Mouse (Mus musculus) brain, embryonic 14.5 days (tissue): ENCODE results near the gene Yars. TPM values are rescaled to one million over a fixed set of nuclear protein-coding genes. Genes with fewer than 3 reads are reported as not detected.

Experiments used
- DNase-seq: peaks from one replicate; pipeline ENCODE4 v3.0.0-alpha.2; 2011; ENCODE audit warnings: low read depth
- CTCF ChIP-seq: fragments of 200-500 bp; IDR thresholded peaks from 2 replicates; pipeline ENCODE4 v1.5.1; 2012; ENCODE audit warnings: inconsistent platforms, mild to moderate bottlenecking, moderate library complexity, borderline replicate concordance; ENCODE audit not compliant: insufficient read depth, insufficient read length; ENCODE audit errors: extremely low read depth
- POLR2A ChIP-seq: fragments of 200-500 bp; IDR thresholded peaks from 2 replicates; pipeline ENCODE4 v1.6.1; 2012; ENCODE audit warnings: mild to moderate bottlenecking, inconsistent platforms, borderline replicate concordance; ENCODE audit not compliant: poor library complexity, insufficient read depth, insufficient read length, severe bottlenecking; ENCODE audit errors: extremely low read depth
- polyA plus RNA-seq: library from polyadenylated mRNA; depleted of rRNA; stranded (reverse); fragments of >200 nt; gene quantifications from 2 replicates; pipeline ENCODE4 v1.2.3, GENCODE M21; 2012

Gene Yars
- polyA plus RNA-seq, 1 experiment = 68.4 TPM

DNA sequence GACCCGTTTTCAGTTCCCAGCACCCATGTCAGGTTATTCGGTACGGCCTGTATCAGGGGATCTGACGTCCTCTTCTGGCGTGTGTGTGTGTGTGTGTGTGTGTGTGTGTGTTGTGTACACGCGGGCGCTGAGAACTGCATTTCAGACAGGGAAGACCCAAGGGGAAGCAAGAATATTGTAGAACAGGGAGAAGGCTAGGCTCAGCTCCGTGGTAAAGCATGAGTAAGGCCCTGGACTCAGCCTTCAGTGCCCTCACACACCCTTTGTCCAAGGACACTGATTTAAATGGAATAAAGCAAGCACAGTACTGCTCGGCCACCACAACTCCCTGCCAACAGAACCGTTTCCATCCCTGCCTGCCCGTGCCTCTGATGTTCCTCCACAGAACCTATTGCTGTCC is 978 bp downstream of the Yars start:
- DNase-seq = no peak
- no peak for TF ChIP-seq POLR2A
- no peak for TF ChIP-seq CTCF

GRCm38 (mm10) chr4:129191691-129192090 is 2.1 kb downstream of the Yars start:
- no peak for DNase-seq
- no peak for TF ChIP-seq CTCF
- no peak for TF ChIP-seq POLR2A

DNA sequence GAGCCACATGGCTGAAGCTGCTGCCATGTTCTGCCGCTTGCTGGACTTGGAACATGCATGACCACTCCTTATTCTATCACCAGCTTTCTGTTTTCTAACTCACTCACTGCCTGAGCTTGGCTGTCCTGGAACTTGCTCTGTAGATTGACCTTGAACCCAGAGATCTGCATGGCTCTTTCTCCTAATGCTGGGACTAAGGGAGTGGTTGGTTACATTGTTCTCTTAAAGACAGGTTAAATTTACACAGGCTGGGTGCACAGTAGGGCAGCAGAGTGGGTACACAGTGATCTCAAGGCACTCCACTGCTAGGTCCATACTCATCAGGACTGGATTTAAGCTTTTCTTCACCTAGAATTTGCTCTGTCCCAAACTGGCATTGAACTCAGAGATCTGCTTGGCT is 4.7 kb downstream of the Yars start:
- DNase-seq = no peak
- TF ChIP-seq POLR2A (no peak), CTCF (no peak)

GRCm38 (mm10) chr4:129197514-129197913 is 8.0 kb downstream of the Yars start:
- no peak for DNase-seq
- TF ChIP-seq POLR2A = no peak
- TF ChIP-seq CTCF = no peak

GRCm38 (mm10) chr4:129204655-129205054 is 15.1 kb downstream of the Yars start:
- DNase-seq = no peak
- TF ChIP-seq POLR2A (no peak), CTCF (no peak)

- DNase-seq = no peak
- no peak for TF ChIP-seq CTCF
- no peak for TF ChIP-seq POLR2A
These were observed 17.2 kb downstream of the Yars start for GRCm38 (mm10) chr4:129206792-129207191.

- TF ChIP-seq POLR2A (no peak), CTCF (peak; percentile 41; the same call in 1 of the 2 replicates)
- peak; percentile 63 for DNase-seq
These were observed 19.9 kb downstream of the Yars start for GRCm38 (mm10) chr4:129209504-129209903.

DNA sequence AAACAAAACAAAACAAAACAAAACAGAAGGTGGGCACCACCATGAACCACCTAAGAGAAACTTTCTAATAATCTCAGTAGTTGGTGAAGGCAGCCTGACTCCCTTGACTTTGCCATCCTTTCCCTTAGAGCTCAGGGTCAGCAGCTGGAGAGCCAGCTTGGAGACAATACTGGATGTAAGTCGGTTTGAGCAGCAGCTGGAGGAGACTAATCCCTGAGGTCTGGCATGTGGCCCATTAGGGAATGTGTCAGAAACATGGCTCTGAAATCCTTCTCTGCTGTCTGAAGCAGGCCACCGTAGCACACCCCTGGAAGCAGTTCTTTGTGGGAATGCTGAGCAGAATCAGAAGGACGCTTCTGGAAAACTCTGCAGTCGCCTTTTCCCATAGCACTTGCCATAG is 21.9 kb downstream of the Yars start:
- DNase-seq = peak; percentile 18
- no peak for TF ChIP-seq POLR2A
- no peak for TF ChIP-seq CTCF

DNA sequence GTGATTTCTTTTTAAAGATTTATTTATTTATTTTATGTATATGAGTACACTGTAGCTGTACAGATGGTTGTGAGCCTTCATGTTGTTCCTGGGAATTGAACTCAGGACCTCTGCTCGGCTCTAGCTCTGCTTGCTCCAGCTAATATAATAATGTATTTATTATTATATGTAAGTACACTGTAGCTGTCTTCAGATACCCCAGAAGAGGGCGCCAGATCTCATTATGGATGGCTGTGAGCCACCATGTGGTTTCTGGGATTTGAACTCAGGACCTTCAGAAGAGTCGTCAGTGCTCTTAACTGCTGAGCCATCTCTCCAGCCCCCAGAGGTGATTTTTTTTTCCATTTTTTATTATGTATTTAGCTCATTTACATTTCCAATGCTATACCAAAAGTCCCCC is 22.9 kb downstream of the Yars start:
- DNase-seq = peak; percentile 23

DNA sequence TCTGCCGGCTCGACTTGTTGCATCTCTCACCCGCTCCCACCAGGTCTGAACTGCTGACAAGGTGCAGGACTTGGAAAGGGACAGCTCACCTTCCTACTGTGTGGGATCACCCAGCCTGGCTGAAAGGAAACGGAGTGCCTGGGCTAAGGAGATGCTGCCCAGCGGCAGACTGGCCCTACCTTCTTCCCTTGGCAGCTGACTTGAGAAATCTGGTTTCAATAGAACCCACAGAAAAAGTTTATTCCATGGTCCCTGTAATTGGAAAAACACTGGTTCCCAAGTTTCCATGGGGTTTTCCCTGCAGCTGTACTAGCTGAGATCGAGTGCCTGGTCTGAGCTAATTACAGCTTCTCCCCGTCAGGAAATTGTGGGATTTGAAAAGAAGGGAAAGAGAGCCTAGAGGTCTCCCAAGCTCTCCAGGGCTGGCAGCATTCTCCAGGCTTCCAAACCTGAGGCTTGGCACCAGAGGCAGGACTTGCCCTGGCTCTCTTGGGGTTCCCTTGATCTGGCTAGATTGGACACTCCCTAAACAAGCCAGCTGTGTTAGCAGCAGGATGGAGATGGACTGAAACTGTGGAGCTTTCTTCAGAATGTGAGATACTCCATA is 29.1 kb downstream of the Yars start:
- no peak for DNase-seq
- TF ChIP-seq POLR2A (no peak), CTCF (no peak)

DNA sequence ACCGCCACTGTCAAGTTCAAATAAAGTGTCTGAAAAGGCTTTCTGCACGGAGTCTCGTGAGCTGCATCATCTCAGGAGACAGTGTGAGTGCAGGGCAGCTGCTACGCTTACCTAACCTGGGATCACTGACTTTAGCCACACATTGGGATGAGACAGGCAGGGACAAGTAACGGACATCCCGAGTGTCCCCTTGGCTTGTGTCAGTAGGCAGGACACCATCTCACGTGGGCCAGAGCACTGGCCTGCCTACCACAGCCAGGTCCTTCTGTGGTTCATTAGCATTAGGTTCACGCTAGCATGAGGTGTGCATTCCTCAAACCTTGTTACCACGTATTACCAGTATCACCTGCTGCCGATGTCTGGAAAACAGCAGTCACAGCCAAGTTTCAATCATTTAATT is 29.6 kb downstream of the Yars start:
- DNase-seq = no peak

DNA sequence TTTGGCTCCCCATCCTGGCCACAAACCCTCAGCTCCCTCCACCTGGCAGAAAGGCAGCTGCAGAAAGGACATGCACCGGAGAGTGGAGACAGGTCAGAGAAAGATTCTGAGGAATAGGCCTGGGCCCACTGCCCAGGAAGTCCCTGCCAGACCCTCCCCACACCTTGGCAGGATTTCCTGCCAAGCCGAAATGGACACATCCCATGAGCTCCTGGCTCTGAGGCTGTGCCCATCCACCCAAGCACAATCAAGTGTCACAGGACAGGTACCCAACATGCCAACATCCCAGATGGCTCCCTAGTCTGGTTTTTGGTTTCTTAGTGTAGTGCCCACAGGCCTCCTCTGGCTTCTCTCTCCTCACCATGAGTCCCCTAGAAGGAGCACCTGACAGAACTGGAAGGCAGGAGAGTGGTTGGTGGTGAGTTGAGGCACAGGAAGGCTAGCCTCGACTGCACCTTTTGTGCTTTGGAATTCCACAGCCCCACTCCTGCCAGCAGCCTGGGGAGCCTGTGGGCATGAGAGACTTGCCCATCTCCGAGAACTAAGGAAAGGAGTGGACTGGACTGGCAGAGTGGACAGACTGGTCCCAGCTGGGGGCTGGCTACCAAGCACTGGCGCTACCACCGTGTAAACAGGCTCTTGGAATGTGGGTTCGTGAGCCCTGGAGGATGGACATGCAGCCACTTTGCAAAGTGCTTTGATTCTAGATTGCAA is 31.0 kb downstream of the Yars start:
- DNase-seq = no peak

More for the DNA sequence above, 29.6 kb downstream of the Yars start:
- TF ChIP-seq POLR2A (no peak), CTCF (no peak)

More for the DNA sequence above, 31.0 kb downstream of the Yars start:
- no peak for TF ChIP-seq CTCF
- TF ChIP-seq POLR2A = no peak
